Mouse (Mus musculus): ENCODE data around the gene Rab6b. TPM values are rescaled to one million over a fixed set of nuclear protein-coding genes. Genes with fewer than 3 reads are reported as not detected.
"Not testable (repeated sequence)": the region's sequence is repeated elsewhere in the genome, so short reads cannot be mapped to it uniquely, and the experiment has no call there.

Gene Rab6b
- polyA plus RNA-seq, 1 experiment, result 125 TPM

- DNase-seq (ENCODE audit: low read depth), result peak; percentile 94
- TF ChIP-seq CTCF (IDR thresholded peaks at IDR 0.05; ENCODE audit: borderline replicate concordance, extremely low read depth, insufficient read depth, insufficient read length) (no peak), POLR2A (IDR thresholded peaks at IDR 0.05; ENCODE audit: borderline replicate concordance, extremely low read depth, insufficient read depth, insufficient read length, poor library complexity, severe bottlenecking) (no peak)
These were observed 35.1 kb downstream of the Rab6b start for GRCm38 (mm10) chr9:103146703-103147102.

GRCm38 (mm10) chr9:103147103-103147502 lies 35.5 kb downstream of the Rab6b start:
- no peak for TF ChIP-seq POLR2A (IDR thresholded peaks at IDR 0.05; ENCODE audit: borderline replicate concordance, extremely low read depth, insufficient read depth, insufficient read length, poor library complexity, severe bottlenecking)
- no peak for TF ChIP-seq CTCF (IDR thresholded peaks at IDR 0.05; ENCODE audit: borderline replicate concordance, extremely low read depth, insufficient read depth, insufficient read length)
- no peak for DNase-seq (ENCODE audit: low read depth)

GRCm38 (mm10) chr9:103149074-103149799 lies 37.6 kb downstream of the Rab6b start:
- no peak for DNase-seq (ENCODE audit: low read depth)
- no peak for TF ChIP-seq CTCF (IDR thresholded peaks at IDR 0.05; ENCODE audit: borderline replicate concordance, extremely low read depth, insufficient read depth, insufficient read length)
- no peak for TF ChIP-seq POLR2A (IDR thresholded peaks at IDR 0.05; ENCODE audit: borderline replicate concordance, extremely low read depth, insufficient read depth, insufficient read length, poor library complexity, severe bottlenecking)

- no peak for TF ChIP-seq CTCF (IDR thresholded peaks at IDR 0.05; ENCODE audit: borderline replicate concordance, extremely low read depth, insufficient read depth, insufficient read length)
- no peak for TF ChIP-seq POLR2A (IDR thresholded peaks at IDR 0.05; ENCODE audit: borderline replicate concordance, extremely low read depth, insufficient read depth, insufficient read length, poor library complexity, severe bottlenecking)
- DNase-seq (ENCODE audit: low read depth), result peak; percentile 65
These were observed 41.7 kb downstream of the Rab6b start for GRCm38 (mm10) chr9:103153286-103153685.

GRCm38 (mm10) chr9:103154568-103154967 lies 43.0 kb downstream of the Rab6b start:
- TF ChIP-seq CTCF (IDR thresholded peaks at IDR 0.05; ENCODE audit: borderline replicate concordance, extremely low read depth, insufficient read depth, insufficient read length), result no peak
- TF ChIP-seq POLR2A (IDR thresholded peaks at IDR 0.05; ENCODE audit: borderline replicate concordance, extremely low read depth, insufficient read depth, insufficient read length, poor library complexity, severe bottlenecking), result no peak
- no peak for DNase-seq (ENCODE audit: low read depth)

- not testable (repeated sequence) for DNase-seq (ENCODE audit: low read depth)
These were observed 43.6 kb downstream of the Rab6b start for GRCm38 (mm10) chr9:103155158-103155557.

GRCm38 (mm10) chr9:103163806-103164205 lies 52.2 kb downstream of the Rab6b start:
- DNase-seq (ENCODE audit: low read depth), result no peak
- no peak for TF ChIP-seq POLR2A (IDR thresholded peaks at IDR 0.05; ENCODE audit: borderline replicate concordance, extremely low read depth, insufficient read depth, insufficient read length, poor library complexity, severe bottlenecking)
- no peak for TF ChIP-seq CTCF (IDR thresholded peaks at IDR 0.05; ENCODE audit: borderline replicate concordance, extremely low read depth, insufficient read depth, insufficient read length)

GRCm38 (mm10) chr9:103168046-103168445 lies 56.5 kb downstream of the Rab6b start:
- DNase-seq (ENCODE audit: low read depth), result peak; percentile 39
- TF ChIP-seq CTCF (IDR thresholded peaks at IDR 0.05; ENCODE audit: borderline replicate concordance, extremely low read depth, insufficient read depth, insufficient read length), result no peak
- TF ChIP-seq POLR2A (IDR thresholded peaks at IDR 0.05; ENCODE audit: borderline replicate concordance, extremely low read depth, insufficient read depth, insufficient read length, poor library complexity, severe bottlenecking), result no peak

GRCm38 (mm10) chr9:103168771-103169170 lies 57.2 kb downstream of the Rab6b start:
- TF ChIP-seq POLR2A (IDR thresholded peaks at IDR 0.05; ENCODE audit: borderline replicate concordance, extremely low read depth, insufficient read depth, insufficient read length, poor library complexity, severe bottlenecking) (no peak), CTCF (IDR thresholded peaks at IDR 0.05; ENCODE audit: borderline replicate concordance, extremely low read depth, insufficient read depth, insufficient read length) (no peak)
- DNase-seq (ENCODE audit: low read depth), result no peak

GRCm38 (mm10) chr9:103174771-103175519 lies 63.4 kb downstream of the Rab6b start:
- no peak for DNase-seq (ENCODE audit: low read depth)
- no peak for TF ChIP-seq POLR2A (IDR thresholded peaks at IDR 0.05; ENCODE audit: borderline replicate concordance, extremely low read depth, insufficient read depth, insufficient read length, poor library complexity, severe bottlenecking)
- peak; percentile 51; the same call in 1 of the 2 replicates for TF ChIP-seq CTCF (IDR thresholded peaks at IDR 0.05; ENCODE audit: borderline replicate concordance, extremely low read depth, insufficient read depth, insufficient read length)

GRCm38 (mm10) chr9:103175692-103176091 lies 64.1 kb downstream of the Rab6b start:
- TF ChIP-seq CTCF (IDR thresholded peaks at IDR 0.05; ENCODE audit: borderline replicate concordance, extremely low read depth, insufficient read depth, insufficient read length), result no peak
- no peak for TF ChIP-seq POLR2A (IDR thresholded peaks at IDR 0.05; ENCODE audit: borderline replicate concordance, extremely low read depth, insufficient read depth, insufficient read length, poor library complexity, severe bottlenecking)

GRCm38 (mm10) chr9:103180303-103180702 lies 68.7 kb downstream of the Rab6b start:
- TF ChIP-seq CTCF (IDR thresholded peaks at IDR 0.05; ENCODE audit: borderline replicate concordance, extremely low read depth, insufficient read depth, insufficient read length) (no peak), POLR2A (IDR thresholded peaks at IDR 0.05; ENCODE audit: borderline replicate concordance, extremely low read depth, insufficient read depth, insufficient read length, poor library complexity, severe bottlenecking) (no peak)
- peak; percentile 38 for DNase-seq (ENCODE audit: low read depth)

More at GRCm38 (mm10) chr9:103175692-103176091, 64.1 kb downstream of the Rab6b start:
- DNase-seq (ENCODE audit: low read depth), result no peak

All from brain, embryonic 14.5 days (tissue).